Mouse (Mus musculus): Measurements from ENCODE around the gene Scrn1.

DNA sequence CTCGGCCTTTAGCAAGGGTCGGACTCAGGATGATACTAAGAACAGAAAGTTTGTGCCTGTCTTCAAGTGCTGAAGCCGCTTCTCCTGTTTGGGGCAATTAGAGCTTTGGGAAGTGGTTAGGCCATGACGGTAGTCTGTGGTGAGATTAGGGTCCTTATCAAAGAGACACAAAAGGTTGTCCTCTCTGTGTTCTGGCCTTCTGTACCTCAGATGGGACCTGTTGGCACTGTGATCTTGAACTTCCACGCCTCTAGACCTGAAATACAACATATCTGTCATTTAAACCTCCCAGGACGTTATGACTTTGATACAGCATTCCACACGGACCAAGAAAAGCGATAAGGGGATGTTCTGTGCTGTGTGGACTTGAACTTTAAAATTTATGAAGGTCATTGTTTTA is 37.6 kb downstream of the Scrn1 start:
- no peak for TF ChIP-seq CTCF (IDR thresholded peaks at IDR 0.05)
- TF ChIP-seq POLR2A (IDR thresholded peaks at IDR 0.05; ENCODE audit: insufficient read depth, low read depth, low read length): no peak
- TF ChIP-seq EP300 (IDR thresholded peaks at IDR 0.05; ENCODE audit: insufficient read depth, low read depth, low read length): no peak
